Mouse (Mus musculus) embryonic facial prominence, embryonic 13.5 days (tissue): ENCODE results near the gene Sephs2. TPM values are rescaled to one million over a fixed set of nuclear protein-coding genes. Genes with fewer than 3 reads are reported as not detected.
A peak's percentile ranks its signal among the peaks of the same experiment; 100 is the strongest.

Experiments used
- ATAC-seq: fragments of 200-750 bp; cut with Nextera tagmentation; 2 replicates; pipeline ENCODE4 v1.8.0; 2017; ENCODE audit warnings: low read depth; ENCODE audit not compliant: insufficient number of reproducible peaks, insufficient read depth, low FRiP score, low TSS enrichment
- H3K27ac ChIP-seq: fragments of 300-500 bp; sonication (generic); 2 replicates; pipeline ENCODE4 v1.5.1; 2015; ENCODE audit warnings: moderate library complexity, mild to moderate bottlenecking, inconsistent platforms
- H3K27me3 ChIP-seq: fragments of 300-500 bp; sonication (generic); 2 replicates; pipeline ENCODE4 v1.6.1; 2015; ENCODE audit warnings: mild to moderate bottlenecking, inconsistent platforms
- H3K36me3 ChIP-seq: fragments of 300-500 bp; sonication (generic); 2 replicates; pipeline ENCODE4 v1.6.1; 2015; ENCODE audit warnings: mild to moderate bottlenecking, inconsistent platforms
- H3K4me1 ChIP-seq: fragments of 300-500 bp; sonication (generic); 2 replicates; pipeline ENCODE4 v1.6.1; 2015; ENCODE audit warnings: inconsistent platforms
- H3K4me2 ChIP-seq: fragments of 300-500 bp; sonication (generic); 2 replicates; pipeline ENCODE4 v1.6.1; 2015; ENCODE audit warnings: moderate library complexity, mild to moderate bottlenecking, inconsistent platforms
- H3K4me3 ChIP-seq: fragments of 300-500 bp; sonication (generic); 2 replicates; pipeline ENCODE4 v1.5.1; 2015; ENCODE audit warnings: mild to moderate bottlenecking, inconsistent platforms
- H3K9ac ChIP-seq: fragments of 300-500 bp; sonication (generic); 2 replicates; pipeline ENCODE4 v1.6.1; 2015; ENCODE audit warnings: mild to moderate bottlenecking, inconsistent platforms
- H3K9me3 ChIP-seq: fragments of 300-500 bp; sonication (generic); 2 replicates; pipeline ENCODE4 v1.6.1; 2016; ENCODE audit warnings: inconsistent platforms
- WGBS: fragments of 180-500 bp; shearing (Covaris S2); methylation state at CpG from one replicate; pipeline ENCODE4 v1.1.7; 2015; ENCODE audit warnings: mixed read lengths; 5-methylcytosine and 5-hydroxymethylcytosine counted together
- polyA plus RNA-seq: library from polyadenylated mRNA; unstranded; fragments of >200 nt; fragmentation: Nextera tagmentation; extraction: Ambion mirVana; gene quantifications from 2 replicates; pipeline ENCODE4 v1.2.1, GENCODE M21; 2015

Gene Sephs2
- polyA plus RNA-seq, 1 experiment from 2014 or later: 64.1 TPM

- H3K4me2 ChIP-seq: peak overlapping the region; percentile 79
- peaks cover 41% of the 10 kb centered on the region for H3K36me3 ChIP-seq
- H3K9ac ChIP-seq: peak overlapping the region; percentile 97
- no peak overlapping the region; the same call in 1 of the 2 replicates for H3K27ac ChIP-seq
- no peak for ATAC-seq
- H3K4me1 ChIP-seq: peaks cover 34% of the 10 kb centered on the region
- 53% methylated on average over 3 of the region's 3 CpGs for WGBS
- no peaks in the 10 kb centered on the region for H3K9me3 ChIP-seq
- no peaks in the 10 kb centered on the region for H3K27me3 ChIP-seq
- peak overlapping the region; percentile 97 for H3K4me3 ChIP-seq
These were observed 42.5 kb downstream of the Sephs2 start for GRCm38 (mm10) chr7:127231376-127231775.

GRCm38 (mm10) chr7:127228615-127229303 is 45.1 kb downstream of the Sephs2 start:
- Histone ChIP-seq H3K9ac (no peak overlapping the region), H3K4me1 (peaks cover 22% of the 10 kb centered on the region), H3K4me3 (no peak overlapping the region), H3K9me3 (no peaks in the 10 kb centered on the region), H3K36me3 (peaks cover 24% of the 10 kb centered on the region), H3K27ac (no peak overlapping the region), H3K4me2 (no peak overlapping the region), H3K27me3 (no peaks in the 10 kb centered on the region)
- ATAC-seq: no peak
- WGBS: 71% methylated on average over 4 of the region's 4 CpGs

GRCm38 (mm10) chr7:127225147-127225995 is 48.5 kb downstream of the Sephs2 start:
- peaks cover 5% of the 10 kb centered on the region for H3K4me1 ChIP-seq
- H3K4me3 ChIP-seq: no peak overlapping the region
- peaks cover 16% of the 10 kb centered on the region for H3K36me3 ChIP-seq
- 89% methylated on average over 11 of the region's 11 CpGs for WGBS
- no peak overlapping the region for H3K4me2 ChIP-seq
- H3K9ac ChIP-seq: no peak overlapping the region
- H3K27ac ChIP-seq: no peak overlapping the region
- H3K27me3 ChIP-seq: no peaks in the 10 kb centered on the region
- no peaks in the 10 kb centered on the region for H3K9me3 ChIP-seq
- ATAC-seq: no peak

GRCm38 (mm10) chr7:127224616-127225015 is 49.2 kb downstream of the Sephs2 start:
- Histone ChIP-seq H3K27ac (no peak overlapping the region), H3K9me3 (no peaks in the 10 kb centered on the region), H3K4me1 (no peaks in the 10 kb centered on the region), H3K27me3 (no peaks in the 10 kb centered on the region), H3K9ac (no peak overlapping the region), H3K4me2 (no peak overlapping the region), H3K36me3 (peaks cover 9% of the 10 kb centered on the region), H3K4me3 (no peak overlapping the region)
- 90% methylated on average over 6 of the region's 6 CpGs for WGBS
- ATAC-seq: no peak

- H3K4me1 ChIP-seq: no peaks in the 10 kb centered on the region
- no peak overlapping the region for H3K27ac ChIP-seq
- no peak for ATAC-seq
- 85% methylated on average over 6 of the region's 6 CpGs for WGBS
- H3K9ac ChIP-seq: no peak overlapping the region
- no peaks in the 10 kb centered on the region for H3K9me3 ChIP-seq
- peaks cover under 1% of the 10 kb centered on the region; the same call in 1 of the 2 replicates for H3K36me3 ChIP-seq
- H3K27me3 ChIP-seq: no peaks in the 10 kb centered on the region
- no peak overlapping the region for H3K4me2 ChIP-seq
- no peak overlapping the region for H3K4me3 ChIP-seq
These were observed 50.1 kb downstream of the Sephs2 start for GRCm38 (mm10) chr7:127223515-127224478.

GRCm38 (mm10) chr7:127223106-127223505 is 50.7 kb downstream of the Sephs2 start:
- no peak overlapping the region for H3K4me3 ChIP-seq
- 95% methylated on average over 3 of the region's 3 CpGs for WGBS
- H3K36me3 ChIP-seq: no peaks in the 10 kb centered on the region
- no peak overlapping the region for H3K4me2 ChIP-seq
- H3K9me3 ChIP-seq: no peaks in the 10 kb centered on the region
- ATAC-seq: no peak
- no peaks in the 10 kb centered on the region for H3K27me3 ChIP-seq
- H3K4me1 ChIP-seq: no peaks in the 10 kb centered on the region
- no peak overlapping the region for H3K9ac ChIP-seq
- H3K27ac ChIP-seq: no peak overlapping the region

Other genes with a start within 250 kb of the Sephs2 start
- 63.6 and 73.0 TPM in 2 replicates for gene Maz, start 247.0 kb downstream of the Sephs2 start, polyA plus RNA-seq
- gene Kif22, start 231.6 kb downstream of the Sephs2 start, polyA plus RNA-seq: 99.4 and 124 TPM in 2 replicates
- 15.5 TPM in 1 of 2 replicates, not detected in the other for gene Zg16, start 186.7 kb downstream of the Sephs2 start, polyA plus RNA-seq
- gene AI467606, start 182.7 kb downstream of the Sephs2 start, polyA plus RNA-seq: 1.8 and 2.0 TPM in 2 replicates
- gene Qprt, start 151.8 kb downstream of the Sephs2 start, polyA plus RNA-seq: 1.1 and 1.2 TPM in 2 replicates
- 0.15 and 0.25 TPM in 2 replicates for gene Spn, start 136.2 kb downstream of the Sephs2 start, polyA plus RNA-seq
- 68.3 and 73.3 TPM in 2 replicates for gene Cd2bp2, start 78.0 kb downstream of the Sephs2 start, polyA plus RNA-seq
- 30.4 and 32.0 TPM in 2 replicates for gene Tbc1d10b, start 65.6 kb downstream of the Sephs2 start, polyA plus RNA-seq
- 34.1 and 41.1 TPM in 2 replicates for gene Mylpf, start 65.2 kb downstream of the Sephs2 start, polyA plus RNA-seq
- gene Zfp553, start 41.0 kb downstream of the Sephs2 start, polyA plus RNA-seq: 53.7 and 55.0 TPM in 2 replicates
- gene Sept1, start 40.9 kb downstream of the Sephs2 start, polyA plus RNA-seq: 26.9 and 29.6 TPM in 2 replicates
- gene Zfp771, start 29.8 kb downstream of the Sephs2 start, polyA plus RNA-seq: 78.2 and 83.9 TPM in 2 replicates
- 156 and 206 TPM in 2 replicates for gene Dctpp1, start 13.3 kb downstream of the Sephs2 start, polyA plus RNA-seq
- gene Itgal, start 22.2 kb upstream of the Sephs2 start, polyA plus RNA-seq: 0.52 and 1.1 TPM in 2 replicates
- gene Zfp768, start 71.5 kb upstream of the Sephs2 start, polyA plus RNA-seq: 16.1 and 18.1 TPM in 2 replicates
- 9.4 and 10.5 TPM in 2 replicates for gene Zfp747, start 102.0 kb upstream of the Sephs2 start, polyA plus RNA-seq
- 5.6 and 5.9 TPM in 2 replicates for gene 9130019O22Rik, start 113.1 kb upstream of the Sephs2 start, polyA plus RNA-seq
- 6.4 and 7.2 TPM in 2 replicates for gene E430018J23Rik, start 119.6 kb upstream of the Sephs2 start, polyA plus RNA-seq
- gene Zfp764, start 132.8 kb upstream of the Sephs2 start, polyA plus RNA-seq: 7.7 and 8.2 TPM in 2 replicates
- gene Zfp688, start 148.0 kb upstream of the Sephs2 start, polyA plus RNA-seq: 25.6 and 29.3 TPM in 2 replicates
- gene Zfp689, start 175.1 kb upstream of the Sephs2 start, polyA plus RNA-seq: 11.8 and 13.1 TPM in 2 replicates
- 46.0 and 48.3 TPM in 2 replicates for gene Prr14, start 185.6 kb upstream of the Sephs2 start, polyA plus RNA-seq
- 12.2 and 15.3 TPM in 2 replicates for gene Fbrs, start 205.1 kb upstream of the Sephs2 start, polyA plus RNA-seq
- 52.1 and 55.6 TPM in 2 replicates for gene Srcap, start 237.9 kb upstream of the Sephs2 start, polyA plus RNA-seq
- 18.6 and 19.0 TPM in 2 replicates for gene Gm42715, start 245.5 kb upstream of the Sephs2 start, polyA plus RNA-seq